Mouse (Mus musculus): ENCODE results near the gene Usp54. TPM values are rescaled to one million over a fixed set of nuclear protein-coding genes. Genes with fewer than 3 reads are reported as not detected.
"Not testable (repeated sequence)": the region's sequence is repeated elsewhere in the genome, so short reads cannot be mapped to it uniquely, and the experiment has no call there.

Usp54 gene
- total RNA-seq, 2 experiments from 2014 or later = 23.0 to 26.9 TPM

- DNase-seq = no peak
- intact Hi-C loops (cut with DNase I) = loop anchor here (5.0 kb wide), 1 partner anchor 78 kb away; no protein-coding TSS in a partner anchor
These were observed 14.9 kb upstream of the Usp54 start for GRCm38 (mm10) chr14:20655731-20656130.

GRCm38 (mm10) chr14:20654690-20655421, 14.0 kb upstream of the Usp54 start:
- no peak for DNase-seq
- intact Hi-C loops (cut with DNase I) = loop anchor here (5.0 kb wide), 1 partner anchor 78 kb away; no protein-coding TSS in a partner anchor

- intact Hi-C loops (cut with DNase I) = no loop called here
- DNase-seq = no peak
These were observed 10.9 kb upstream of the Usp54 start for GRCm38 (mm10) chr14:20651722-20652256.

- intact Hi-C loops (cut with DNase I) = no loop called here
- DNase-seq = no peak
These were observed 10.1 kb upstream of the Usp54 start for GRCm38 (mm10) chr14:20651000-20651399.

GRCm38 (mm10) chr14:20646381-20646780, 5.5 kb upstream of the Usp54 start:
- intact Hi-C loops (cut with DNase I) = no loop called here
- DNase-seq = no peak

- intact Hi-C loops (cut with DNase I) = no loop called here
- DNase-seq = no peak
These were observed 4.7 kb upstream of the Usp54 start for GRCm38 (mm10) chr14:20645547-20645946.

GRCm38 (mm10) chr14:20641438-20641875, 594 bp upstream of the Usp54 start:
- no peak for DNase-seq
- intact Hi-C loops (cut with DNase I) = no loop called here

- intact Hi-C loops (cut with DNase I) = no loop called here
- no peak for DNase-seq
These were observed 794 bp downstream of the Usp54 start for GRCm38 (mm10) chr14:20639918-20640619.

- no peak for DNase-seq
- intact Hi-C loops (cut with DNase I) = no loop called here
These were observed 2.2 kb downstream of the Usp54 start for GRCm38 (mm10) chr14:20638702-20639101.

GRCm38 (mm10) chr14:20637818-20638574, 2.9 kb downstream of the Usp54 start:
- intact Hi-C loops (cut with DNase I) = no loop called here
- DNase-seq = no peak

GRCm38 (mm10) chr14:20636968-20637367, 3.9 kb downstream of the Usp54 start:
- intact Hi-C loops (cut with DNase I); DNase-seq: not testable (repeated sequence)

GRCm38 (mm10) chr14:20635546-20635945, 5.3 kb downstream of the Usp54 start:
- DNase-seq = no peak
- intact Hi-C loops (cut with DNase I) = no loop called here

GRCm38 (mm10) chr14:20631253-20631652, 9.6 kb downstream of the Usp54 start:
- intact Hi-C loops (cut with DNase I) = no loop called here
- DNase-seq = no peak

- peak; percentile 11 for DNase-seq
- intact Hi-C loops (cut with DNase I) = no loop called here
These were observed 13.9 kb downstream of the Usp54 start for GRCm38 (mm10) chr14:20626971-20627370.

- DNase-seq = no peak
- intact Hi-C loops (cut with DNase I) = no loop called here
These were observed 14.4 kb downstream of the Usp54 start for GRCm38 (mm10) chr14:20626447-20626846.

GRCm38 (mm10) chr14:20622907-20623306, 18.0 kb downstream of the Usp54 start:
- DNase-seq = no peak
- intact Hi-C loops (cut with DNase I) = no loop called here

GRCm38 (mm10) chr14:20622412-20622811, 18.5 kb downstream of the Usp54 start:
- intact Hi-C loops (cut with DNase I) = no loop called here
- DNase-seq = no peak

- no peak for DNase-seq
- intact Hi-C loops (cut with DNase I) = no loop called here
These were observed 19.0 kb downstream of the Usp54 start for GRCm38 (mm10) chr14:20621903-20622302.

- no peak for DNase-seq
- intact Hi-C loops (cut with DNase I) = no loop called here
These were observed 21.7 kb downstream of the Usp54 start for GRCm38 (mm10) chr14:20619131-20619530.

- intact Hi-C loops (cut with DNase I) = no loop called here
- DNase-seq = no peak
These were observed 22.7 kb downstream of the Usp54 start for GRCm38 (mm10) chr14:20618211-20618610.

GRCm38 (mm10) chr14:20616421-20616820, 24.4 kb downstream of the Usp54 start:
- intact Hi-C loops (cut with DNase I) = no loop called here
- no peak for DNase-seq

All from left cerebral cortex, postnatal 4 days (tissue).